Mouse (Mus musculus) CH12.LX (cell line): ENCODE measurements around the gene Ccdc148. TPM values are rescaled to one million over a fixed set of nuclear protein-coding genes. Genes with fewer than 3 reads are reported as not detected.

Experiments
- DNase-seq: peaks from one replicate; pipeline ENCODE4 v3.0.0-alpha.2; 2013; ENCODE audit errors: extremely low read depth
- H3K27ac ChIP-seq: 2 replicates; pipeline ENCODE4 v1.5.1; 2012; ENCODE audit warnings: low read depth, mild to moderate bottlenecking, control low read depth, moderate library complexity; ENCODE audit not compliant: insufficient read depth
- H3K27me3 ChIP-seq: replicated peaks from 2 replicates; pipeline ENCODE3; 2012; ENCODE audit warnings: inconsistent platforms
- H3K36me3 ChIP-seq, 2 experiments: replicated peaks in 1 of 2; 2 replicates each; pipeline versions ENCODE3 to v1.6.1; 2012; ENCODE audit warnings: inconsistent platforms in 1 of 2, low read length in 1 of 2, mild to moderate bottlenecking in 1 of 2, mixed read lengths in 1 of 2, moderate library complexity in 1 of 2; ENCODE audit not compliant: control insufficient read depth in 1 of 2, insufficient read depth in 1 of 2
- H3K4me1 ChIP-seq, 2 experiments: 2 replicates each; pipeline ENCODE4 v1.6.1; 2012; ENCODE audit warnings: inconsistent platforms in 1 of 2, moderate library complexity in 1 of 2; ENCODE audit not compliant: insufficient read depth in 2 of 2, control insufficient read depth in 1 of 2
- H3K4me2 ChIP-seq: 2 replicates; pipeline ENCODE4 v1.6.1; 2012; ENCODE audit warnings: low read depth, mild to moderate bottlenecking, control low read depth; ENCODE audit not compliant: poor library complexity, insufficient read depth, severe bottlenecking
- H3K4me3 ChIP-seq, 3 experiments: fragments of 150-350 bp in 1 of 3; sonication (generic) in 1 of 3; replicated peaks in 1 of 3; 2 replicates each; pipeline versions ENCODE3 to v1.5.1; 2011 to 2012; ENCODE audit warnings: low read depth in 2 of 3, low read length in 2 of 3, mild to moderate bottlenecking in 2 of 3, moderate library complexity in 2 of 3, control low read depth in 1 of 3, improper control_type of control experiment in 1 of 3, inconsistent platforms in 1 of 3, mixed read lengths in 1 of 3; ENCODE audit not compliant: poor library complexity in 1 of 3
- H3K79me2 ChIP-seq: replicated peaks from 2 replicates; pipeline ENCODE4 v1.6.1; 2012; ENCODE audit warnings: mild to moderate bottlenecking, moderate library complexity; ENCODE audit not compliant: control insufficient read depth, poor library complexity, insufficient read depth, severe bottlenecking; ENCODE audit errors: extremely low read depth
- H3K9ac ChIP-seq: 2 replicates; pipeline ENCODE4 v1.6.1; 2012; ENCODE audit warnings: low read depth, mild to moderate bottlenecking, control low read depth, moderate library complexity; ENCODE audit not compliant: insufficient read depth
- H3K9me3 ChIP-seq: replicated peaks from 2 replicates; pipeline ENCODE3; 2012; ENCODE audit warnings: low read length, inconsistent platforms, mixed read lengths
- BHLHE40 ChIP-seq: IDR thresholded peaks from 2 replicates; pipeline ENCODE4 v1.6.1; 2011; ENCODE audit warnings: mild to moderate bottlenecking, low read depth, low read length, improper control_type of control experiment
- EP300 ChIP-seq: IDR thresholded peaks from 2 replicates; pipeline ENCODE4 v1.6.1; 2011; ENCODE audit warnings: low read length, improper control_type of control experiment
- ETS1 ChIP-seq: conservative IDR thresholded peaks from 2 replicates; pipeline ENCODE4 v1.6.1; 2012; ENCODE audit warnings: low read depth, mild to moderate bottlenecking, inconsistent platforms, low read length, improper control_type of control experiment, moderate library complexity
- MAZ ChIP-seq: IDR thresholded peaks from 2 replicates; pipeline ENCODE4 v1.6.1; 2012; ENCODE audit warnings: low read depth, mild to moderate bottlenecking, inconsistent platforms, low read length, improper control_type of control experiment, moderate library complexity
- MXI1 ChIP-seq: IDR thresholded peaks from 2 replicates; pipeline ENCODE4 v1.6.1; 2011; ENCODE audit warnings: mild to moderate bottlenecking, low read depth, low read length, improper control_type of control experiment
- MYC ChIP-seq: IDR thresholded peaks from 2 replicates; pipeline ENCODE4 v1.6.1; 2011; ENCODE audit warnings: low read depth, mild to moderate bottlenecking, improper control_type of control experiment, low read length
- NELFE ChIP-seq: IDR thresholded peaks from 2 replicates; pipeline ENCODE4 v1.6.1; 2011; ENCODE audit warnings: low read depth, low read length, improper control_type of control experiment
- TBP ChIP-seq: conservative IDR thresholded peaks from 2 replicates; pipeline ENCODE4 v1.6.1; 2011; ENCODE audit warnings: low read depth, low read length, improper control_type of control experiment
- USF1 ChIP-seq: IDR thresholded peaks from 2 replicates; pipeline ENCODE4 v1.6.1; 2014; ENCODE audit warnings: low read depth, mild to moderate bottlenecking, inconsistent platforms, low read length, improper control_type of control experiment
- ZC3H11A ChIP-seq: IDR thresholded peaks from 2 replicates; pipeline ENCODE4 v1.6.1; 2012; ENCODE audit warnings: low read depth, mild to moderate bottlenecking, inconsistent platforms, low read length, improper control_type of control experiment
- dilution Hi-C: fragments of 300-500 bp; cut with MboI; formaldehyde crosslinking; loops from 2 replicates; pipeline ENCODE4 v1.14.3; 2020; ENCODE audit warnings: low sequenced_read_pairs; ENCODE audit not compliant: extremely low pct_unique_long_range_greater_than_20kb, extremely low pct_ligation_motif_present
- in situ Hi-C: fragments of 300-500 bp; cut with MboI; formaldehyde crosslinking; loops from 3 replicates; pipeline ENCODE4 v1.14.3; 2019; ENCODE audit warnings: low sequenced_read_pairs, low pct_ligation_motif_present, low pct_unique_long_range_greater_than_20kb, mixed read lengths
- polyA plus RNA-seq: library from polyadenylated mRNA; unstranded; fragments of >175 nt; gene quantifications from 2 replicates; pipeline ENCODE4 v1.2.1, GENCODE M21; 2012; ENCODE audit warnings: low read depth; ENCODE audit not compliant: insufficient read length
- total RNA-seq, 2 experiments: library from RNA; depleted of rRNA; stranded (reverse); fragments of 300-350 nt in 1 of 2; fragments of >200 nt in 1 of 2; gene quantifications; 2 replicates each; pipeline ENCODE4 v1.2.3; 2012 to 2014

The Ccdc148 gene
- total and polyA plus RNA-seq, 3 experiments: not detected

- Histone ChIP-seq H3K9ac (no peak overlapping the region), H3K4me2 (no peak overlapping the region)
- TF ChIP-seq TBP (no peak), BHLHE40 (no peak), MYC (no peak), ETS1 (no peak), ZC3H11A (no peak), MAZ (no peak), NELFE (no peak)
- TF ChIP-seq, all 38 proteins: peak for 0
- no peaks in the 10 kb centered on the region for H3K79me2 ChIP-seq
- H3K27me3 ChIP-seq: no peaks in the 10 kb centered on the region
- no peaks in the 10 kb centered on the region for H3K36me3 ChIP-seq
- peaks cover 48% of the 10 kb centered on the region for H3K9me3 ChIP-seq
- DNase-seq: no peak
- dilution Hi-C loops (no loop called here), in situ Hi-C loops (no loop called here)
- no peak overlapping the region for H3K4me3 ChIP-seq
- H3K4me1 ChIP-seq: no peaks in the 10 kb centered on the region
- no peak overlapping the region for H3K27ac ChIP-seq
Measured at GRCm38 (mm10) chr2:58997151-58997550, 163.3 kb downstream of the Ccdc148 start.

- no peak overlapping the region for H3K4me3 ChIP-seq
- H3K9me3 ChIP-seq: peaks cover 46% of the 10 kb centered on the region
- DNase-seq: no peak
- no peaks in the 10 kb centered on the region for H3K27me3 ChIP-seq
- no peaks in the 10 kb centered on the region for H3K4me1 ChIP-seq
- H3K27ac ChIP-seq: no peak overlapping the region
- in situ Hi-C loops: no loop called here
- H3K9ac ChIP-seq: no peak overlapping the region
- H3K4me2 ChIP-seq: no peak overlapping the region
- H3K36me3 ChIP-seq: no peaks in the 10 kb centered on the region
- H3K79me2 ChIP-seq: no peaks in the 10 kb centered on the region
- dilution Hi-C loops: no loop called here
- TF ChIP-seq ETS1: no peak
- TF ChIP-seq, all 38 proteins: peak for 0
Measured at GRCm38 (mm10) chr2:58992431-58993191, 167.9 kb downstream of the Ccdc148 start.

- peaks cover 61% of the 10 kb centered on the region for H3K9me3 ChIP-seq
- in situ Hi-C loops: no loop called here
- no peak overlapping the region for H3K4me2 ChIP-seq
- no peak overlapping the region for H3K4me3 ChIP-seq
- no peaks in the 10 kb centered on the region for H3K79me2 ChIP-seq
- TF ChIP-seq EP300 (no peak), USF1 (no peak), MXI1 (no peak), NELFE (no peak)
- H3K36me3 ChIP-seq: no peaks in the 10 kb centered on the region
- dilution Hi-C loops: no loop called here
- H3K27me3 ChIP-seq: no peaks in the 10 kb centered on the region
- H3K9ac ChIP-seq: no peak overlapping the region
- no peak for DNase-seq
- no peaks in the 10 kb centered on the region for H3K4me1 ChIP-seq
- H3K27ac ChIP-seq: no peak overlapping the region
Measured at GRCm38 (mm10) chr2:58978095-58978494, 182.4 kb downstream of the Ccdc148 start.
